Mouse (Mus musculus): ENCODE measurements around the gene Zmynd19. TPM values are rescaled to one million over a fixed set of nuclear protein-coding genes. Genes with fewer than 3 reads are reported as not detected.

The Zmynd19 gene
- polyA plus RNA-seq, 1 experiment, result 6.3 TPM

GRCm38 (mm10) chr2:24974906-24975703, 25.5 kb downstream of the Zmynd19 start, which contains the start of gene Mrpl41:
TSS of gene Mrpl41 (minus strand) at chr2:24975098.
- WGBS, result under 1% methylated on average over 64 of the region's 64 CpGs
- Histone ChIP-seq H3K27ac (ENCODE audit: insufficient read depth, low read depth, low read length) (peak within 1 kb of the TSS; percentile 82), H3K36me3 (ENCODE audit: control insufficient read depth, insufficient read depth, low read length) (no peaks in the 10 kb centered on the region), H3K4me1 (ENCODE audit: control insufficient read depth, insufficient read depth, low read length) (peaks cover 6% of the 10 kb centered on the region), H3K4me3 (ENCODE audit: insufficient read depth, low read depth, low read length) (peak within 1 kb of the TSS; percentile 86), H3K27me3 (replicated peaks; ENCODE audit: control insufficient read depth, insufficient read depth, low read length) (no peaks in the 10 kb centered on the region)
- TF ChIP-seq CTCF (conservative IDR thresholded peaks at IDR 0.05; ENCODE audit: insufficient read depth, insufficient read length, low read depth, low read length), result no peak
- TF ChIP-seq POLR2A (IDR thresholded peaks at IDR 0.05; ENCODE audit: low read depth, low read length), result peak; percentile 66
- DNase-seq, result peak; percentile 98

- Histone ChIP-seq H3K27me3 (replicated peaks; ENCODE audit: control insufficient read depth, insufficient read depth, low read length) (no peaks in the 10 kb centered on the region), H3K36me3 (ENCODE audit: control insufficient read depth, insufficient read depth, low read length) (no peaks in the 10 kb centered on the region), H3K4me3 (ENCODE audit: insufficient read depth, low read depth, low read length) (peak within 1 kb of the TSS; percentile 86), H3K27ac (ENCODE audit: insufficient read depth, low read depth, low read length) (peak within 1 kb of the TSS; percentile 82), H3K4me1 (ENCODE audit: control insufficient read depth, insufficient read depth, low read length) (peaks cover 6% of the 10 kb centered on the region)
- peak; percentile 93 for DNase-seq
- WGBS, result under 1% methylated on average over 16 of the region's 16 CpGs
- no peak for TF ChIP-seq CTCF (conservative IDR thresholded peaks at IDR 0.05; ENCODE audit: insufficient read depth, insufficient read length, low read depth, low read length)
- no peak for TF ChIP-seq POLR2A (IDR thresholded peaks at IDR 0.05; ENCODE audit: low read depth, low read length)
Observed at GRCm38 (mm10) chr2:24975704-24976297, 26.2 kb downstream of the Zmynd19 start, which contains the start of gene Pnpla7. TSS of gene Pnpla7 (plus strand) at chr2:24976033.

GRCm38 (mm10) chr2:24976960-24977359, 27.4 kb downstream of the Zmynd19 start:
- H3K4me3 ChIP-seq (ENCODE audit: insufficient read depth, low read depth, low read length), result no peak overlapping the region
- no peak for TF ChIP-seq POLR2A (IDR thresholded peaks at IDR 0.05; ENCODE audit: low read depth, low read length)
- no peak for TF ChIP-seq CTCF (conservative IDR thresholded peaks at IDR 0.05; ENCODE audit: insufficient read depth, insufficient read length, low read depth, low read length)
- H3K4me1 ChIP-seq (ENCODE audit: control insufficient read depth, insufficient read depth, low read length), result peaks cover 6% of the 10 kb centered on the region
- no peaks in the 10 kb centered on the region for H3K27me3 ChIP-seq (replicated peaks; ENCODE audit: control insufficient read depth, insufficient read depth, low read length)
- DNase-seq, result no peak
- WGBS, result 92% methylated on average over 5 of the region's 5 CpGs
- no peaks in the 10 kb centered on the region for H3K36me3 ChIP-seq (ENCODE audit: control insufficient read depth, insufficient read depth, low read length)
- H3K27ac ChIP-seq (ENCODE audit: insufficient read depth, low read depth, low read length), result no peak overlapping the region

- WGBS, result 53% methylated on average over 2 of the region's 2 CpGs
- no peak overlapping the region for H3K4me3 ChIP-seq (ENCODE audit: insufficient read depth, low read depth, low read length)
Observed at GRCm38 (mm10) chr2:24987762-24988161, 38.2 kb downstream of the Zmynd19 start.

GRCm38 (mm10) chr2:24995332-24995731, 45.7 kb downstream of the Zmynd19 start:
- Histone ChIP-seq H3K4me1 (ENCODE audit: control insufficient read depth, insufficient read depth, low read length) (no peaks in the 10 kb centered on the region), H3K27ac (ENCODE audit: insufficient read depth, low read depth, low read length) (no peak overlapping the region), H3K27me3 (replicated peaks; ENCODE audit: control insufficient read depth, insufficient read depth, low read length) (no peaks in the 10 kb centered on the region), H3K36me3 (ENCODE audit: control insufficient read depth, insufficient read depth, low read length) (peaks cover 1% of the 10 kb centered on the region; the same call in 1 of the 2 replicates), H3K4me3 (ENCODE audit: insufficient read depth, low read depth, low read length) (no peak overlapping the region)
- no peak for DNase-seq
- 91% methylated on average over 6 of the region's 6 CpGs for WGBS
- TF ChIP-seq POLR2A (IDR thresholded peaks at IDR 0.05; ENCODE audit: low read depth, low read length) (no peak), CTCF (conservative IDR thresholded peaks at IDR 0.05; ENCODE audit: insufficient read depth, insufficient read length, low read depth, low read length) (no peak)

More at GRCm38 (mm10) chr2:24987762-24988161, 38.2 kb downstream of the Zmynd19 start:
- no peak for DNase-seq
- TF ChIP-seq POLR2A (IDR thresholded peaks at IDR 0.05; ENCODE audit: low read depth, low read length) (no peak), CTCF (conservative IDR thresholded peaks at IDR 0.05; ENCODE audit: insufficient read depth, insufficient read length, low read depth, low read length) (no peak)
- H3K36me3 ChIP-seq (ENCODE audit: control insufficient read depth, insufficient read depth, low read length), result peaks cover 4% of the 10 kb centered on the region; the same call in 1 of the 2 replicates
- H3K27me3 ChIP-seq (replicated peaks; ENCODE audit: control insufficient read depth, insufficient read depth, low read length), result no peaks in the 10 kb centered on the region
- H3K4me1 ChIP-seq (ENCODE audit: control insufficient read depth, insufficient read depth, low read length), result no peaks in the 10 kb centered on the region
- no peak overlapping the region for H3K27ac ChIP-seq (ENCODE audit: insufficient read depth, low read depth, low read length)

GRCm38 (mm10) chr2:24996471-24996870, 46.9 kb downstream of the Zmynd19 start:
- no peaks in the 10 kb centered on the region for H3K27me3 ChIP-seq (replicated peaks; ENCODE audit: control insufficient read depth, insufficient read depth, low read length)
- TF ChIP-seq CTCF (conservative IDR thresholded peaks at IDR 0.05; ENCODE audit: insufficient read depth, insufficient read length, low read depth, low read length), result no peak
- TF ChIP-seq POLR2A (IDR thresholded peaks at IDR 0.05; ENCODE audit: low read depth, low read length), result no peak
- no peaks in the 10 kb centered on the region for H3K4me1 ChIP-seq (ENCODE audit: control insufficient read depth, insufficient read depth, low read length)
- 82% methylated on average over 2 of the region's 2 CpGs for WGBS
- no peak for DNase-seq
- peaks cover 1% of the 10 kb centered on the region; the same call in 1 of the 2 replicates for H3K36me3 ChIP-seq (ENCODE audit: control insufficient read depth, insufficient read depth, low read length)
- H3K4me3 ChIP-seq (ENCODE audit: insufficient read depth, low read depth, low read length), result no peak overlapping the region
- no peak overlapping the region for H3K27ac ChIP-seq (ENCODE audit: insufficient read depth, low read depth, low read length)
